18 mouse cellular contexts compared by ENCODE assay signal in the genomic region with DNA sequence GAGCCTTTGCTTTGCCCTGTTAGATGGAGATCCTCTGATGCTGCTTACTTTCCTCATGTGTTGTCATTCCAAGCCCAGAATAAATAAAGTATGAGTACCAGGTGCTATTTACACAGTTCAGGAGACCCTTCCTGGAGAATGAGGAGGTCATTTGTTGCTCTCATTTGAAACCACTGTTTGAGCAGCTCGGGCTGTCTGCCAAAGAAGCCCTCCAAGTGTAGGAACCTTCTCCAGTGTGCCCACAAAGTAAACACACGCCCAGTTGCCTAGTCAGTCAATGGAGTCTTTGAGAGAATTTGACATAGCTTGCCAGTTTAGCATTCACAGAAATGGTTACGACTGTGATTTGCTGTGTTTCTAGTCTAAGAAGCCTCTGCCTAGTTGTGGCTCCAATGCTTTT. TPM values are rescaled to one million over a fixed set of nuclear protein-coding genes. Genes with fewer than 3 reads are reported as not detected.
DNase-seq lines count a peak whose midpoint lies in the region; ATAC-seq lines count a peak whose summit lies in the region.
"Had no signal": no experiment of that assay in that cellular context is flagged by ENCODE, and none has a peak within 500 bp of the region (broad histone marks: within the 10 kb centered on the region; RNA-seq: fewer than 3 reads in every experiment).

No protein-coding gene starts in this region.

- no peak for ATAC-seq in midbrain, embryonic 16.5 days
- peak; percentile 52; the same call in 1 of the 2 replicates for ATAC-seq in limb, embryonic 15.5 days (ENCODE audit: insufficient number of reproducible peaks, low FRiP score, low TSS enrichment, low read depth)

- H3K4me1 ChIP-seq in heart, embryonic 10.5 days = no peaks in the 10 kb centered on the region
- no peaks in the 10 kb centered on the region for H3K4me1 ChIP-seq in midbrain, embryonic 10.5 days
- no peaks in the 10 kb centered on the region for H3K4me1 ChIP-seq in midbrain, embryonic 16.5 days (ENCODE audit: control insufficient read depth, insufficient read depth, low read length)
- H3K4me1 ChIP-seq in limb, embryonic 15.5 days = no peaks in the 10 kb centered on the region
- H3K4me1 ChIP-seq: embryonic facial prominence, embryonic 12.5 days; stomach, embryonic 15.5 days had no signal

- no peaks in the 10 kb centered on the region for H3K9me3 ChIP-seq in heart, embryonic 10.5 days
- H3K9me3 ChIP-seq in midbrain, embryonic 10.5 days (replicated peaks) = no peaks in the 10 kb centered on the region
- no peaks in the 10 kb centered on the region for H3K9me3 ChIP-seq in midbrain, embryonic 16.5 days (replicated peaks; ENCODE audit: control insufficient read depth, low read length, poor library complexity, severe bottlenecking)
- no peaks in the 10 kb centered on the region for H3K9me3 ChIP-seq in limb, embryonic 15.5 days
- H3K9me3 ChIP-seq: embryonic facial prominence, embryonic 12.5 days; stomach, embryonic 15.5 days had no signal

- peak; percentile 78 for DNase-seq in heart, adult 11 months
- DNase-seq in heart, embryonic 10.5 days (ENCODE audit: low spot score) = no peak
- DNase-seq in midbrain, embryonic 10.5 days (ENCODE audit: low spot score) = peak; percentile 9
- peak; percentile 82 for DNase-seq in lung, postnatal 14 days
- no peak for DNase-seq in spleen, adult 18-20 months
- no peak for DNase-seq in urinary bladder, postnatal 25 days (ENCODE audit: low spot score)
- DNase-seq: adrenal gland, postnatal 25 days; cerebellum, adult 2 months; gastrocnemius, postnatal 14 days; kidney, adult 8-10 months; kidney, postnatal 36 days; left cerebral cortex, postnatal 4 days; midbrain, embryonic 14.5 days; thymus, postnatal 14 days had no signal

- H3K4me3 ChIP-seq in heart, embryonic 10.5 days = no peak overlapping the region
- H3K4me3 ChIP-seq in midbrain, embryonic 10.5 days = no peak overlapping the region
- H3K4me3 ChIP-seq in midbrain, embryonic 16.5 days (ENCODE audit: low read depth, low read length) = no peak overlapping the region
- no peak overlapping the region for H3K4me3 ChIP-seq in limb, embryonic 15.5 days
- H3K4me3 ChIP-seq: embryonic facial prominence, embryonic 12.5 days; stomach, embryonic 15.5 days had no signal

- 95% methylated on average over 3 of the region's 3 CpGs for WGBS in heart, embryonic 10.5 days
- 89% methylated on average over 3 of the region's 3 CpGs for WGBS in midbrain, embryonic 10.5 days
- 89% methylated on average over 3 of the region's 3 CpGs for WGBS in midbrain, embryonic 16.5 days
- WGBS in limb, embryonic 15.5 days = 72% methylated on average over 3 of the region's 3 CpGs

- no peak overlapping the region for H3K27ac ChIP-seq in heart, embryonic 10.5 days
- H3K27ac ChIP-seq in midbrain, embryonic 10.5 days (replicated peaks) = no peak overlapping the region
- H3K27ac ChIP-seq in midbrain, embryonic 16.5 days (ENCODE audit: low read length) = no peak overlapping the region
- H3K27ac ChIP-seq in limb, embryonic 15.5 days = no peak overlapping the region
- H3K27ac ChIP-seq: embryonic facial prominence, embryonic 12.5 days; stomach, embryonic 15.5 days had no signal

- H3K36me3 ChIP-seq in heart, embryonic 10.5 days = peaks cover 94% of the 10 kb centered on the region
- H3K36me3 ChIP-seq in midbrain, embryonic 10.5 days = peaks cover 100% of the 10 kb centered on the region
- H3K36me3 ChIP-seq in midbrain, embryonic 16.5 days (ENCODE audit: control insufficient read depth, insufficient read depth, low read length) = peaks cover 43% of the 10 kb centered on the region
- peaks cover 81% of the 10 kb centered on the region for H3K36me3 ChIP-seq in limb, embryonic 15.5 days

- no peaks in the 10 kb centered on the region for H3K27me3 ChIP-seq in heart, embryonic 10.5 days (ENCODE audit: insufficient read depth, poor library complexity, severe bottlenecking)
- no peaks in the 10 kb centered on the region for H3K27me3 ChIP-seq in midbrain, embryonic 10.5 days (ENCODE audit: low read depth, poor library complexity, severe bottlenecking)
- H3K27me3 ChIP-seq in midbrain, embryonic 16.5 days (ENCODE audit: control insufficient read depth, insufficient read depth, low read depth, low read length) = no peaks in the 10 kb centered on the region
- no peaks in the 10 kb centered on the region for H3K27me3 ChIP-seq in limb, embryonic 15.5 days
- H3K27me3 ChIP-seq: embryonic facial prominence, embryonic 12.5 days; stomach, embryonic 15.5 days had no signal

- no peak overlapping the region for H3K9ac ChIP-seq in midbrain, embryonic 16.5 days (ENCODE audit: low read depth, low read length)
- H3K9ac ChIP-seq in limb, embryonic 15.5 days = no peak overlapping the region
- H3K9ac ChIP-seq: embryonic facial prominence, embryonic 12.5 days; stomach, embryonic 15.5 days had no signal

- no peak overlapping the region for H3K4me2 ChIP-seq in midbrain, embryonic 16.5 days (ENCODE audit: low read length)
- H3K4me2 ChIP-seq in limb, embryonic 15.5 days = no peak overlapping the region
- H3K4me2 ChIP-seq: embryonic facial prominence, embryonic 12.5 days; stomach, embryonic 15.5 days had no signal

RNA-seq across cellular contexts. Expression of gene Plcg1, which starts 12.3 kb away (rescaled TPM):
- 37.5 and 44.9 TPM in 2 replicates for polyA plus RNA-seq in heart, embryonic 10.5 days (2016; fragmentation: Nextera tagmentation; extraction: Ambion mirVana)
- 57.4 and 68.9 TPM in 2 replicates for polyA plus RNA-seq in midbrain, embryonic 10.5 days (2016; fragmentation: Nextera tagmentation; extraction: Ambion mirVana)
- polyA plus RNA-seq in midbrain, embryonic 16.5 days (2015; fragmentation: Nextera tagmentation; extraction: Ambion mirVana) = 52.1 and 57.3 TPM in 2 replicates
- 41.8 and 51.8 TPM in 2 replicates for polyA plus RNA-seq in limb, embryonic 15.5 days (2015; fragmentation: Nextera tagmentation; extraction: Ambion mirVana)

Comparison
In these comparisons a context has a peak if more than half of its experiments do, and no peak if none do; other contexts are left out.
1. DNase-seq: peak in heart, adult 11 months (single experiment), midbrain, embryonic 10.5 days (single experiment) and lung, postnatal 14 days (single experiment); none in heart, embryonic 10.5 days (single experiment), spleen, adult 18-20 months (0 of 2) and urinary bladder, postnatal 25 days (single experiment).